Mouse (Mus musculus) ES-E14 (cell line): ENCODE measurements around the gene Cpt1a.

Source experiments
- CHD2 ChIP-seq: IDR thresholded peaks from 2 replicates; pipeline ENCODE4 v1.6.1; 2014; ENCODE audit warnings: mild to moderate bottlenecking, low read depth, low read length, inconsistent platforms
- MAFK ChIP-seq: IDR thresholded peaks from 2 replicates; pipeline ENCODE4 v1.6.1; 2014; ENCODE audit warnings: mild to moderate bottlenecking, low read depth, low read length, inconsistent platforms; ENCODE audit not compliant: insufficient read depth

DNA sequence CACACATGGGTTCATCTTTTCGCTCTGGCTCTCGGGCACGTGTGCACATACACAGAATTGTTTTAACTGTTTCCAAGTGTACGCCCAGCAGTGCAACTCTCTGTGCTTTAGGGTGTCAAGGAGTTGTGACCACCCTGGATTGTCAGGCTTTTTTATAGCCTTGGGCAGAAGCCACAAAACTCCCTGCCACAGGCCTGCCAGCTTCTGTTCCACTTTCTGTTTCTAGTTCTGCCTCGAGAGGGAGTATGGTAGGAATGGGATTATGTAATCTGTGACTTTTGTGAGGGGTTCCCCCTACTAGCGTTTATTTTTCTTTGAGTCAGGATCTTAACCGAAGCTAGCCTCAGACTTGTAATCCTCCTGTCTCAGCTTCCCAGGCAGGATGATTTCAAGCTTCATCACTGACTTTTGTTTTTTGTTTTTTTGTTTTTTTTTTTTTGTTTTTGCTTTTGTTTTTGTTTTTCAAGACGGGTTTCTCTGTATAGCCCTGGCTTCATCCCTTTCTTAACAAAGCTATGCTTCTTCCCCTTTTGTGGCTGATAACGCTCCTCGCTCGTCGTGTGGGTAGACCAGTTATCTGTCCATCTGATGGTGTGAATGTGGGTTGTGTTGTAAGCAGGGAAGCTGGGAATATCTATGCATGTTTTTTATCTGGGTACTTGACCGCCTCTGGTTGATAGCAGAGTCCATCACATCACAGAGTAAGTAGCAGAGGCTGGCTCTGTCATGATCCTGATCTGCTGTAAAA lies 37.9 kb downstream of the Cpt1a start:
- TF ChIP-seq CHD2 (no peak), MAFK (no peak)
